Mouse (Mus musculus): ENCODE data around the gene Gsk3a.

GRCm38 (mm10) chr7:25233061-25233460 lies 4.6 kb downstream of the Gsk3a start:
- no peak for TF ChIP-seq CTCF (IDR thresholded peaks at IDR 0.05)
- TF ChIP-seq EP300 (IDR thresholded peaks at IDR 0.05), result no peak
